Mouse (Mus musculus) megakaryocyte, embryonic 14.5 days (primary cell): Measurements from ENCODE around the gene Gjd3.
"Not testable (repeated sequence)": the region's sequence is repeated elsewhere in the genome, so short reads cannot be mapped to it uniquely, and the experiment has no call there.

Source experiments
- FLI1 ChIP-seq: IDR thresholded peaks from 2 replicates; pipeline ENCODE4 v1.6.1; 2012; ENCODE audit warnings: low read length, inconsistent platforms, mixed read lengths
- GATA1 ChIP-seq: IDR thresholded peaks from 3 replicates; pipeline ENCODE4 v1.6.1; 2012; ENCODE audit warnings: mixed read lengths, low read length, inconsistent platforms, borderline replicate concordance

GRCm38 (mm10) chr11:98988260-98988659 is 5.4 kb upstream of the Gjd3 start:
- not testable (repeated sequence) for TF ChIP-seq GATA1, FLI1
